Mouse (Mus musculus): ENCODE measurements around the gene Shkbp1. TPM values are rescaled to one million over a fixed set of nuclear protein-coding genes. Genes with fewer than 3 reads are reported as not detected.

The Shkbp1 gene
- polyA plus RNA-seq, 1 experiment from 2014 or later: 31.2 TPM

DNA sequence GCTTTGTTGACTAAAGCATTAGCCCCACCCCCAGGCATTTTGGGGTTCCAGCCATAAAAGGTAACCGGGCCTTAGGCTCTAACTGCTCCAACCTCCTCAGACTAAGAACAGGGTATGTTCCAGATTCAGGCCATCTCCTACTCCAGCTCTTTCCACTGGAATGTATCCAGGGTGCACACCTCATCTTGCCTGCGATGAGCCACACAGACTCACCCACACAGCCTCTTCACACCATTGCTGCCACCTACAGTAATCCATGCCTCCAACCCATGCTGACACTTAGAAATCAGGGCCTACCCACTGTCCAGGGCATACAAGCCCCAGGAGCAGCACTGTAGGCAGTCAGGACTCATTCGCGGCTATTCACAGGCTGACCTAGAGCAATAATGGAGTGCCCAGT is 16.7 kb downstream of the Shkbp1 start:
- TF ChIP-seq CTCF (IDR thresholded peaks at IDR 0.05) (no peak), EP300 (IDR thresholded peaks at IDR 0.05) (no peak)
- Histone ChIP-seq H3K27ac (ENCODE audit: low read length) (no peak overlapping the region), H3K4me2 (replicated peaks; ENCODE audit: low read depth, low read length) (no peak overlapping the region), H3K9me3 (ENCODE audit: low read length) (no peaks in the 10 kb centered on the region), H3K27me3 (replicated peaks; ENCODE audit: insufficient read depth, low read length) (peaks cover 18% of the 10 kb centered on the region), H3K9ac (replicated peaks; ENCODE audit: low read depth) (no peak overlapping the region), H3K36me3 (ENCODE audit: insufficient read depth, low read length) (peaks cover 6% of the 10 kb centered on the region; the same call in 1 of the 2 replicates), H3K4me3 (ENCODE audit: low read depth, low read length) (no peak overlapping the region), H3K4me1 (ENCODE audit: insufficient read depth, low read depth, low read length) (no peaks in the 10 kb centered on the region; the same call in 1 of the 2 replicates)
- 73% methylated on average over 4 of the region's 4 CpGs for WGBS
- DNase-seq (ENCODE audit: low spot score) (no peak), ATAC-seq (no peak)

DNA sequence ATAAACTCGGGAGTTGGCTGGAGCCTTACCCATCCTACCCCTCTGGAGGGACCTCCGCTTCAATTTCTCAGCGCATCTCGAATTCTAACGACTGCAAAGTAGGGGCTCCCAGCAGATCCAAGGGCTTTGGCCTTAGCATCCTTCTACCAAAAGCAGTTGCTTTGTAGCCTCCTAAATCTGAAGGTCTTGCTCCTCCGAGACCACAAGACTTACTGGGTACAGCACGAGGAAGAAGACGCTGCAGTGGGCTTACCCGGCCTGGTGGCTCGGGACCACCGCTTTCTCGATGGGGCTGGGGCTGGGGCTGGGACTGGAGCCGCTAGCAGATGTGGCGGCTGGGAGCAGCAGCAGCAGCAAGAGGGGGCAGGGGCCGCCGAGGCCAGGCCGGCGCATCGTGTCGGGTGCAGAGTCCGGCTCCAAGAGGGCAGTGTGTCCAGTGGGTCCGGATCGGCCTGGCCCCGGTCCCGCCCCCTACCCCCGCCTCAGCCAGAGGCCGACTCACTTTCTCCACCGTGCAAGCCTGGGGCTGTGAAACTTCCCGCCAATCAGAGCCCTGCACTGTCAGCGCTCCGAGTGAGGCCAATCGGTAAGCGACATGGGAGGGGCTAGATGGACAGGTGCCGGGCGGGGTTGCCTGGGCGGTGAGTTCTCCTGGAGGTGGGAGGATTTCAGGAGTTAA is 18.5 kb downstream of the Shkbp1 start, which contains the start of gene Ltbp4:
Gene Ltbp4, minus strand, starts transcription at position 518 of the 679 bp plus-strand sequence.
- Histone ChIP-seq H3K4me3 (ENCODE audit: low read depth, low read length) (no peak within 1 kb of the TSS), H3K27me3 (replicated peaks; ENCODE audit: insufficient read depth, low read length) (peaks cover 18% of the 10 kb centered on the region), H3K9me3 (ENCODE audit: low read length) (no peaks in the 10 kb centered on the region), H3K4me1 (ENCODE audit: insufficient read depth, low read depth, low read length) (no peaks in the 10 kb centered on the region; the same call in 1 of the 2 replicates), H3K9ac (replicated peaks; ENCODE audit: low read depth) (no peak within 1 kb of the TSS; the same call in 1 of the 2 replicates), H3K36me3 (ENCODE audit: insufficient read depth, low read length) (peaks cover 3% of the 10 kb centered on the region; the same call in 1 of the 2 replicates), H3K4me2 (replicated peaks; ENCODE audit: low read depth, low read length) (peak within 1 kb of the TSS; percentile 48), H3K27ac (ENCODE audit: low read length) (no peak within 1 kb of the TSS)
- peak; percentile 65 for DNase-seq (ENCODE audit: low spot score)
- peak; percentile 47 for ATAC-seq
- WGBS: 4% methylated on average over 35 of the region's 36 CpGs
- TF ChIP-seq EP300 (IDR thresholded peaks at IDR 0.05) (no peak), CTCF (IDR thresholded peaks at IDR 0.05) (no peak)

DNA sequence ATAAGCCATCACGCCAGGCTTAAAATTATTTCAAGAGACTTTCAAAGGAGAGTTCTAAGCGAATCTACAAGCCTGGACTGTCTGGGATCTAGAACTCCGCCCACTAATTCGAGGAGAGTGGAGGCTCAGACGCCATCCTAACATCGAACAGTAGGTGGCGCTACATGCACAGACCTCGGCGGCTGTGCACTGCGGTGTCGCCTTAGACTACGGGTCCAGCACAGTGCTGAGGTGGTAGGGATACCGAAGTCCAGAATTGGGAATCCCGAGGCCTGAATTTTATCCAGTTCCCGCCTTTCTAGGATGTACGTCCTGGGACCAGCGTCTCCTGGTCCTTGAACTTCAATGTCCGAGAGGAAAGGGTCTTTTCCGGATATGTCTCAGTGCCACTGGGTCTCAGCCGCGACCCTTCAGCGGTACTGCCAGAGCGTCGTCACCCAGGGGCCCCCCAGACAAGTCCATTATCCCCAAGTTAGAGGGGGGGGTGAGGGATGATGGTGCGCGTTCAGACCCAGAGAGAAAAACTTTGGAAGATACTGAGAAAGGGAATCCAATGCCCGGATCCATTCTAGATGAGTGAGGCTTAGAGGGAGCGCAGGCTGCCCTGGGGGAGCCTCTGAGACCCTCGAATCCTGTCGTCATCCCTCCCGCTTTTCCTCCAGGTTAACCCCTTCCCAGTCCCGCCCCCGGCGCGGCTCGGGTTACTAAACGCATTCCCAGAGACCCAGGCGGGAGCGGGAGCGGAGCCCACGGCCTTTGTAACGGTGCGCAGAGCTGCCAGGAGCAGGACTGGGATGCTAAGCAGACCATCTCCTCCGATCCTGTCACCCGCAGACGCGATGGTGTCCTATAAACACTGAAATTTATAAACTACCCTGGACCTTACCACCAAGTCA is 19.6 kb downstream of the Shkbp1 start:
- Histone ChIP-seq H3K9ac (replicated peaks; ENCODE audit: low read depth) (no peak overlapping the region), H3K36me3 (ENCODE audit: insufficient read depth, low read length) (no peaks in the 10 kb centered on the region), H3K4me3 (ENCODE audit: low read depth, low read length) (0 out of 2 replicates have a peak overlapping the region, but pooled peaks have one; percentile 8), H3K9me3 (ENCODE audit: low read length) (no peaks in the 10 kb centered on the region), H3K27ac (ENCODE audit: low read length) (no peak overlapping the region), H3K4me1 (ENCODE audit: insufficient read depth, low read depth, low read length) (peaks cover 6% of the 10 kb centered on the region; the same call in 1 of the 2 replicates), H3K4me2 (replicated peaks; ENCODE audit: low read depth, low read length) (0 out of 2 replicates have a peak overlapping the region, but pooled peaks have one; percentile 19), H3K27me3 (replicated peaks; ENCODE audit: insufficient read depth, low read length) (peaks cover 18% of the 10 kb centered on the region)
- ATAC-seq (peak; percentile 37), DNase-seq (ENCODE audit: low spot score) (peak; percentile 92)
- under 1% methylated on average over 44 of the region's 47 CpGs for WGBS
- TF ChIP-seq CTCF (IDR thresholded peaks at IDR 0.05) (peak; percentile 99), EP300 (IDR thresholded peaks at IDR 0.05) (no peak)

DNA sequence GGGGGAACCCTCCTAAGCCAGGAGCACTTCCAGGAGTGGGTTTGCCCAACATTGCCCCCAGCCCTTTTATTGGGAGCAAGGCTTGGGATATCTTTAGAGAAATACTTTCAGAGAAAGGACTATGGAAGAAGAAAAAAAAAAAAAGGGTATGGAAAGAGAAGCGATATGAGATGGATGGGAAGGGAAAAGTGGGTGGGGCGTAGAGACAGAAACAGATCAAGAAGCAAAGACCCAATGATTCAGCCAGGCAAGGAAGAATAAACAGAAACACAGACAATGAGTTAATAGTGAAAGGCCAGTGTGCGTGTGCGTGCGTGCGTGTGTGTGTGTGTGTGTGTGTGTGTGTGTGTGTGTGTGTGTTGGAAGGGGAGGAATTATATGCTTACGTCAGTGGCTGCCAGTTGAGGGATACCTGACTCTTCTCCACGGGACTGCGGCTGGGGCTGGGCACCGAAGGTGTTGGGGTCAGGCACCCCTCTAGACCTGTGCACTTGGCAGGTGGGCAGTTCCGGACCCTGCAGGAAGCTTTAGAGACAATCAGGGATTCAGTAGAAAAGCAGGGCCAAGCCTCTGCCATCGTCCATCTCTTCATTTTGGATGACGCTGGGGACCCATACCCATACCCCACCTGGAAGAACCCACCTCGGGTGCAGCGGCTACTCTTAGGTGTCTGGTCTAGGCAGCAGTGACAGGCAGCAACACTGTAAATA is 20.7 kb downstream of the Shkbp1 start:
- TF ChIP-seq CTCF (IDR thresholded peaks at IDR 0.05) (no peak), EP300 (IDR thresholded peaks at IDR 0.05) (0 out of 2 replicates have a peak, but pooled peaks have one; percentile 7)
- Histone ChIP-seq H3K27me3 (replicated peaks; ENCODE audit: insufficient read depth, low read length) (peaks cover 18% of the 10 kb centered on the region), H3K36me3 (ENCODE audit: insufficient read depth, low read length) (no peaks in the 10 kb centered on the region), H3K27ac (ENCODE audit: low read length) (no peak overlapping the region), H3K4me3 (ENCODE audit: low read depth, low read length) (no peak overlapping the region), H3K4me1 (ENCODE audit: insufficient read depth, low read depth, low read length) (peaks cover 9% of the 10 kb centered on the region; the same call in 1 of the 2 replicates), H3K9me3 (ENCODE audit: low read length) (no peaks in the 10 kb centered on the region), H3K9ac (replicated peaks; ENCODE audit: low read depth) (no peak overlapping the region), H3K4me2 (replicated peaks; ENCODE audit: low read depth, low read length) (no peak overlapping the region)
- ATAC-seq: no peak
- 43% methylated on average over 12 of the region's 15 CpGs for WGBS
- peak; percentile 55 for DNase-seq (ENCODE audit: low spot score)

DNA sequence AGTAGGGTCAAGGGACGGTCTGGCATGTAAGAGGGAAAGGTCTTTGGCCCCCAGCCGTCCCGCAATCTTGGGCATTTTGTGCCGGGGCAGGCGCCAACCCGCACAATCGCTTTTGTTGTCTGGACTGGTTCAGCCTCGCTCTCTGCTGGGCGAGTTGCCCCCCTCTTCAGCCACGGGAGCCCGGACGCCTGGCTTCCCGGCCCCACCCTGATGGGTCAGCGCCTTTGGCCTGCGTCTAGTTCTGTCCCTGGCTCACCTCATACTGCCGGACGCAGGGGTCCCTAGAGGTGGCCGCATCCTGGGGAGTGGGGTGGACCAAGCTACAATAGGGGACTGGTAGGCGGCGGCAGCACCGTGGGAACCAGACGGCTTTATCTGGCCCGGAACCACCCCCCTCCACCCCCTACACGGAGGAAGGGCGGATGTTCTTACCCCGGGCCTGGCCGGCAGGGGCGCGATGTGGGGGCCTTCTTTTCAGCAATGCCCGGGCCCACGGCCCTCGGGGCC is 21.4 kb downstream of the Shkbp1 start:
- peak overlapping the region; percentile 87 for H3K4me2 ChIP-seq (replicated peaks; ENCODE audit: low read depth, low read length)
- H3K9me3 ChIP-seq (ENCODE audit: low read length): no peaks in the 10 kb centered on the region
- TF ChIP-seq EP300 (IDR thresholded peaks at IDR 0.05) (0 out of 2 replicates have a peak, but pooled peaks have one; percentile 14), CTCF (IDR thresholded peaks at IDR 0.05) (peak; percentile 41)
- WGBS: 1% methylated on average over 32 of the region's 32 CpGs
- DNase-seq (ENCODE audit: low spot score): peak; percentile 64
- H3K9ac ChIP-seq (replicated peaks; ENCODE audit: low read depth): no peak overlapping the region
- H3K27me3 ChIP-seq (replicated peaks; ENCODE audit: insufficient read depth, low read length): peaks cover 18% of the 10 kb centered on the region
- no peak overlapping the region for H3K27ac ChIP-seq (ENCODE audit: low read length)
- peaks cover 12% of the 10 kb centered on the region for H3K4me1 ChIP-seq (ENCODE audit: insufficient read depth, low read depth, low read length)
- H3K36me3 ChIP-seq (ENCODE audit: insufficient read depth, low read length): no peaks in the 10 kb centered on the region
- H3K4me3 ChIP-seq (ENCODE audit: low read depth, low read length): peak overlapping the region; percentile 12; the same call in 1 of the 2 replicates
- no peak for ATAC-seq
